Mouse (Mus musculus): ENCODE results near the gene Hs2st1. TPM values are rescaled to one million over a fixed set of nuclear protein-coding genes. Genes with fewer than 3 reads are reported as not detected.

Gene Hs2st1
- total RNA-seq, 2 experiments from 2014 or later: 7.5 to 13.2 TPM

DNA sequence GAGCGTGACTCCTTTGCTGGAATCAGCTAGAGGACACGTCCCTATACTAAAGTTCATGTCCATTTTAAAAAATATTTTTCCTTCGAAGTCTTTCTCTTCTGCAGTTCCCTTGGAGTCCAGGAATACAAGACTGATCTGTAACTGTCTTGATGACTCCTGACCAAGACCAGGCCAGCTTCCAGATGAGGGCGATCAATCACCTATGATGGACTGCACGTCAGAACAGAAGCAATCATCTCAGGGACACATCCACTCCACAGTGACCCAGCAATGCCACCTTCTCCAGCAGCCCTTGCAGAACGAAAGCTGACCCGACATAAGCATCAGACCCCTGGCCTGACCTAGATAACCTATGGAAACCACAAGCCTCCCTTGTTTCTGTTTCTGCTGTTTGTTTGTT is 54.7 kb downstream of the Hs2st1 start:
- ATAC-seq (replicated peaks; ENCODE audit: low FRiP score, poor library complexity, severe bottlenecking): no peak

DNA sequence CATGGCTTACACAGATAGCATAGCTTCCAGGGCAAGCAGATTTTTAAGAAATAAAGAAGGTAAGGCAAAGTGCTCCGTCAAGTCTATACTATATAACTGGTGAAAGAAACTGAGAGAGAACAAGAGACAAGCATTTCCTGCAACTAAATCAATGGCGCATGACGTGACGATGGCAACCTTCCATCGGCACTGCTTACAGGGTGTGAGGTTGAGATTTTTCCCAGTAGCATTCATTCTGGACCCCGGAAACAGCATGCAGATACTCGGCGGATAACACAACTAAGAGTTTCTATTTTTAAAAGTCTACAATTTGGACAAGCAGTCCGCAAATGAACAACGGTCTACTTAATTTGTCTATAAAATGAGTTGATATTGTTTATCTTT is 55.9 kb downstream of the Hs2st1 start:
- no peak for ATAC-seq (replicated peaks; ENCODE audit: low FRiP score, poor library complexity, severe bottlenecking)

DNA sequence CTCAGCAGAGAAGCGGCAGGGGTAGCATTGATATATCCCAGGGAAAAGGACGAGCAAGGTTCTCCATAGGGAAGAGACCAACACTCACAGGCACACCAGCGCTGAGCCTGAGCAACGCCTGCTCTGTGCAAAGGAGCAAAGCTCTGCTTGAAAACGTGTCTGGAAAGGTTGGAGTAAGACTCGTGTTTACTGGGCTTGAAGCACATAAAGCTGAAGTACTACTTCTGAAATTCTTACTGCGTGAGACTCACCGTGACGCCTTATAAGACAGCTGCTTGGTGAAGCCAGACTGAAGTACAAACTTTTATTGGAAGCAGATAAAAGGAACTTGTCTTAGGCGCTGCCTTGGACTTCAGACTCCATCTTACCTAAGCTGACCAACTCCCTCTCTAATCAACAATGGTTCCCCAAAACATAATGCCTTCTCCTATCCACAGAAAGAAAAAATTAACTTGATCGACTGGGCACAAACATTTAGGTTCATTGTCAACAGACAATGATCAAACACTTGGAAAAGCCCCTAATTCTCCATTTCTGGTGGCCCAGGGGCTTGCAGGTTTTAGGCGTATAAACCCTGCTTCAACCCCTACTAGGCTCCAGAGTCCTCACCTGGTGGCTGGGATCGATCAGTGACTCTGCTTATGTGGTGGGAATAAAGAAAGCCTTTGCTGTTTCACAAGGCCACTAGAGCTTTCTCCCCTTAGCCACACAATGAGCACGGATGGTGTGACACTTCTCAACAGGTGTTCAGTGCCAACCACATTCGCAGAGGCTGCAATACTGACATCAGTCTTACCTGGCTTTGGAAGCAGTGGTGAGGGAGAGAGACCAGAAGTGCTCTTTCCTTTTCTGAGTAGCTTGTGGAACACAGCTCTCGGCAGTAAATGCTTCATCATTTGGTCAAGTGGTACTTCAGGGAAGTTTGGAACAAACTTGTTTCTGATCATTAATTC is 56.5 kb downstream of the Hs2st1 start:
- no peak for ATAC-seq (replicated peaks; ENCODE audit: low FRiP score, poor library complexity, severe bottlenecking)

DNA sequence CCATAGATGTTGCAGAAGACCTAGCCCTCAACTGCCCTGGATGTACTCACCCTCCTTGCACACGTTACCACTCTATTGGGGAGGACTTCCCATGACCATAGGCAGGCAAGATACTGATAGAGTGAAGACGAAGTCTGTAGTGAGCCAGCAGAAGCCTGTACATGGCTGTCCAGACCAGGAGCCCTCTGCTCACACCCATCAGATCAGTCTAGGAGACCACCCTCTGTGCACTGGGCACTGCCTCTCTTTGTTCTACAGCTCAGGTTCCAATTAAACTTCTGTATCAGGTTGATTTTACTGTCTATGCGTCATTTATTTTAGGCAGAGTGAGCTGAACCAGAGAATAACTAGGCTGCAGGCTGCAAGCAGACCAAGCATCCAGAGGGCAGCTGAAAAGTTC is 59.3 kb downstream of the Hs2st1 start:
- ATAC-seq (replicated peaks; ENCODE audit: low FRiP score, poor library complexity, severe bottlenecking): no peak

DNA sequence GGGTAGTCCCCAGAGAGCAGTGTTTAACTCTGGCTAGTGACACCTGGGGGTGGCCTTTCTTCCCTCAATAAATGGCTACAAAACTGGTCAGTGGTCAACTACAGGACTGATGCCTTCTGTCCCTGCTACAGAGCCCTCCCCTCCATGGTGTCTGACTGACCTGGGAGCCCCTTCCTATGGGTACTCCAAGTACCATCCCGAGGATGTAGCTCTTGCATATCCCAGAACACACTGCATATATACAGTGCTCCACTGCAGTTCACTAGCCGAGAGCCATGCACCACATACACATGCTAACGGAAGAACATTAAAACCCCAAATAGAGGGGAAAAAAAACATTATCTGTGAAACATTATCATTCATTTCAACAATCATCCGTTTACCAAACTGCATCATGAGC is 61.6 kb downstream of the Hs2st1 start:
- ATAC-seq (replicated peaks; ENCODE audit: low FRiP score, poor library complexity, severe bottlenecking): no peak

DNA sequence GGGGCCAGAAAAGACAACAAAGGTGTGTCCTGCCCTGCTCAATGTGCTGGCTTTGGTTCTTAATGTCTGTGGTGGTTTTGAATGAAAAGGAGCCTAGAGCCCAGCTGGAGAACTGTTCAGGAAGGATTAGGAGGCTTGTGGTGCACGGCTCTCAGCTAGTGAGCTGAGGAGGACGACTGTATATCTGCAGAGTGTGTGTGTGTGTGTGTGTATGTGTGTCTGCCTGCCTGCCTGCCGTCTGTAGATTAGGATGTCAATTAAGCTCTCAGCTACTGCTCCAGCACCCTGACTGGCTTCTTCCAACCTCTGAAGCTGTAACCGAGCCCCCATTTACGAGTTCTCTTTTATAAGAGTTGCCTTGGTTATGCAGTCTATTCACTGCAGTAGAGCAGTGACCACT is 62.1 kb downstream of the Hs2st1 start:
- no peak for ATAC-seq (replicated peaks; ENCODE audit: low FRiP score, poor library complexity, severe bottlenecking)

DNA sequence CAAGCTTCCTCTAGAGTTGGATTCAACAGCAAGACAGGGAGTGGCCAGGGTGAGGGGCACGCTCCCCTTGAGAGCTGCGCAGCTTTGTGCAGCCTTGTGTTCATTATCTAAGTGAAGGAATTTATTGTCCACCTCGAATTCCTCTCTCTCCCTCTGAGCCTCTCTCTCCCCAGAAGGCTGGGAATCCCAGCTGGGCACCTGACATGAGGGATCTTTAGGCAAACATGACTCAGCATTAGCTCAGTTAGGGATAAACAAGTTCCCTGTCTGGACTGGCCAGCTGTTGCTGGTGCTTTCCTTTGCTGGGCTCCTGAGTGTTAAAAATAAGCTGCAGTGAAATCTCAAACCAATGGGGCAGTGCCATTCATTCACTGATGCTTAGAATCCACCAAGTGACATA is 63.8 kb downstream of the Hs2st1 start:
- ATAC-seq (replicated peaks; ENCODE audit: low FRiP score, poor library complexity, severe bottlenecking): no peak

DNA sequence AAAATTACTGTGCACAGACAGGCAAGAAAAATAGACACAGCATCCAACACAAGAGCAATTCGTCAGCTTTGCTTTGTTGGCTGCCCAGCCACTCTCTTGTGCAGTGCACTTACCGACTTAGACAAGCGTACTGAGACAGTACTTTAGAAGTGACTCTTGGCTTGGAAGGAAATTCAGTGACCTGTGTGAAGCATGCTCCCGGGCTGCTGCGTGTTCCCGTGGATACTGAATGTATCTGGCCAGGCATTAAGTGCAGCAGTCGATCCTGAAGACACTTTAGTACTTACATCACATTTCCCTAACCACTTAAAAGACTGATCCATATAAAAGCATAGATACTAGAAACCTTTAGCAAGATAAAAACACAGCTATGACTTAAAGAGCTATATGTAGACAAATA is 68.1 kb downstream of the Hs2st1 start:
- no peak for ATAC-seq (replicated peaks; ENCODE audit: low FRiP score, poor library complexity, severe bottlenecking)

DNA sequence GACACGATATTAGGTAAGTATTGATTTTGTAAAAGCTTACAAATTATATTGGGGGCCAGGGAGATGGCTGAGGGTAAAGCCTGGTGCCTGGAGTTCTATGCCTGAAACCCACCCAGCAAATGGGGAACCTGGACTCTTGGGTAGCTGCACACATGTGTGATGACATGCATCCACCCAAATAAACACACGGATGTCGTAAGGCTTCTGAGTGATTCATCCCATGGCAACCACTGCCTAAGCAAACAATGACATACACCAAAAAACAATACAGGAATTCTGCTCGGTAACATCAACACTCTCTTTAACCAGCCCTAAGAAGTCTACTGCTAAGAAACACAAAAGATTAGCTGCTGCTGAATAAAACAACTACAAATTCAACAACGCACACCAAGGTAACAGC is 73.2 kb downstream of the Hs2st1 start:
- ATAC-seq (replicated peaks; ENCODE audit: low FRiP score, poor library complexity, severe bottlenecking): no peak

DNA sequence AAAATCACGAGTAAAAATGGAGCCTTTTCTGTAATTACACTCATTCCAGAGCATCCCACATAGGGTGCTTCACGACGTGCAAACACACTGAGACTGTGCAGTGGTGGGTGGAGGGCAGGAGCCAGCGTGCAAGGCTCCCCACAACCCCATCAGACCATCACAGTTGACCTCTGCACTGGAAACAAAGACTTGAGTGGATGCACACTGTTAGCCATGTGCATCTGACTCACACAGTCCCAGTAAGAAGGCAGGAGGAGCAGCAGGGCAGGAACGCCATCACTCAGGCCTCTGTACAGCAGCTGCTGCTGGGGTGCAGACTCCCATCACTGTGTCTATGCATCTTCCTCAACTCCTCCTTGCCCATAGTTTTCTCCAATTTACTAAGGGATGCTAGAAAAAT is 75.1 kb downstream of the Hs2st1 start:
- no peak for ATAC-seq (replicated peaks; ENCODE audit: low FRiP score, poor library complexity, severe bottlenecking)

DNA sequence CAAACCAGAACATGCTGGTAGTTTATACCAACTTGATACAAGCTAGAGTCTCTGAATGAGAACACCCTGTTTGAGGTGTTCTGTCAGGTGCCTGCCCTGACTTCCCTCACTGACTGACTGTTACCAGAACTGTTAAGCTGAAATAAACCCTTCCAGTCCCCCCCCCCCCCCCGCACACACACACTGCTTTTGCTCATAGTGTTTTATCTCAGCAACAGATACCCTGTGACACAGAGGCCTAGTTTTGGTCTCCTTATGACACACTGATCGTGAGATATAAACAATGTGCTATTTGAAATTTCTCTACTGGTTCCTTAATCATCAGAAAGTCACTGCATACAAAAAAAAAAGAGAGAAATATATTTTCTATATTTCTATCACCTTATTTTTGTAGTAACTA is 81.2 kb downstream of the Hs2st1 start:
- no peak for ATAC-seq (replicated peaks; ENCODE audit: low FRiP score, poor library complexity, severe bottlenecking)

DNA sequence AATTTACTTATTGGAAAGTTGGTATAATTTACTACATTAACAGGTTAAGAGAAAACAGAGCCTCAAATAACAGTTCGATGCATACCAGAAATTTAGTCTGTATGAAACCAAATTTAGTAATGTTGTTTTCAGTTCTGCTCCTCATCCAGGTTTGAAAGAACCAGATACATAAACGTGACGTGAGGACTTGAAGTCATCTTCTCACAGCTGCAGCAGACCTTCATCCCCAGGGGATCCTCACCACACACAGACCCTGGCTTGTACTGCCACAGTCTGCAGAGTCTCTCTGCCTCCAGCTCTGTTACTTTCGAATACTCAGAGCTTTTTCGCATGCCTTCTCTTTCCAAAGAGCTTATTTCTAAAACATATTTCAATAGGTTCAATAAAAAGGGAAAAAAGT is 89.4 kb downstream of the Hs2st1 start:
- no peak for ATAC-seq (replicated peaks; ENCODE audit: low FRiP score, poor library complexity, severe bottlenecking)

DNA sequence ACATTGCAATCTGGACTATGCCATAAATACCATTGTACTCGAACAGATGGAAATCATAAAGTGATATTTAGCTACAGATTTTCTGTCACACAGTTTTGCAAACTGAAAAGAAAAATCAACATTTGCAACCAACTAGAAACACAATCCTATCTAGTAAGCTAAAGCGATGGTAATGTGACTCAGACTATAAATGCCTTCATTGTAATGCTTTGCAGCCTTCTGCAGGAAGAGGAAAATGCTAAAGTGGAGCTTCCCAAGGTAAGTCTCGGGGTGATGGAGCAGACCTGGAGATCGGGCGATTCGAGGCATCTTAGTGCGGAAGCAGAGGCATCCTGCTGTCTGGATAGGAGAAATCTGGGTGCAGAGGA is 91.6 kb downstream of the Hs2st1 start:
- ATAC-seq (replicated peaks; ENCODE audit: low FRiP score, poor library complexity, severe bottlenecking): no peak

DNA sequence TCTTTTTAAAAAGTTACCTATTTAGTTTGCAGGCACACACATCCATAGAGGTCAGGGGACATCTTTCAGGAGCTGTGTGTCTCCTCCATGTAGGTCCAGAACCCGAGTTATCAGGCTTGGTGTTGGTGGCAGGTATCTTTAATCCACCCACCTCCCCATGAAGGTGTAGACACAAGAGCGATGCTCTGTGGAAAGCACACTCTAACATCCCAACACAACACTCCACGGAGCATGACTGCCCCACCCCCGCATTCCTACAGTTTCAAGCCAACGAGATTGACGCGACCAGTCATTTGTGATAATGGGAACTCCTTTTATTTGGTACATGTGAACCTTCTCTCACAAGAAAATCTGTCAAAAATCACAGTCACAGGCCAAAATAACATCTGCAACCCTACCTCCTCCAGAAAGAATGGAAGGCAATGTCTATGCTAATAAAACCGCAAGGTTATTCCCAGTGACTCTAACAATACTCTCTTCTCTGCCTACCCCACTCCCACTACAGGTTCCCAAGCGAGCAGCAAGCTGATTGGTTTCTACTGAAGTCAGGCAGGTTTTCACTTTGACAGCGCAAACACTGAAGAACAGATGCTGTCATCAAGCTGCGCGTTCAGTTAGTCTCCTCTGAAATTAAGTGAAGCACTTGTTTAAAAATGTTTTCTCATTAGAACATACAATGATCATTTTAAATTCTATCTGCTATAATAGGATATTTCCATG is 92.1 kb downstream of the Hs2st1 start:
- ATAC-seq (replicated peaks; ENCODE audit: low FRiP score, poor library complexity, severe bottlenecking): no peak

DNA sequence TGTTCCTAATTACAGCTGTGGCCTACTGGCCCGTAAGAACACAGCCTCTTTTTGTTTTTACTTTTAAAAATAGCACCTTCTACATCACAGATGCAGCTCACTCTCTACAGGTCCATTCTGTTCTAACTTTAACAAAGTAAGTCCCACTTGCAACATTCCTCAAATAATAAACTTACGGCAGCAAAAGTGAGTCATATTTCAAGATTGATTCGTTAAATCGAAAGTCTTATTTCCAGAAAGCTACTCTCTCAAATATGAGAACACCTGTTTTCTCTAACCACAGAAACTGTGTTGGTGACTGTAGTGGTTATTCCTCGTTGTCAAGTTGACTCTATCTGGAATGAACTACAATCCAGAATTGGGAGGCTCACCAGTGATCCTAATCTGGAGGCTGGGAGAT is 94.1 kb downstream of the Hs2st1 start:
- ATAC-seq (replicated peaks; ENCODE audit: low FRiP score, poor library complexity, severe bottlenecking): no peak

DNA sequence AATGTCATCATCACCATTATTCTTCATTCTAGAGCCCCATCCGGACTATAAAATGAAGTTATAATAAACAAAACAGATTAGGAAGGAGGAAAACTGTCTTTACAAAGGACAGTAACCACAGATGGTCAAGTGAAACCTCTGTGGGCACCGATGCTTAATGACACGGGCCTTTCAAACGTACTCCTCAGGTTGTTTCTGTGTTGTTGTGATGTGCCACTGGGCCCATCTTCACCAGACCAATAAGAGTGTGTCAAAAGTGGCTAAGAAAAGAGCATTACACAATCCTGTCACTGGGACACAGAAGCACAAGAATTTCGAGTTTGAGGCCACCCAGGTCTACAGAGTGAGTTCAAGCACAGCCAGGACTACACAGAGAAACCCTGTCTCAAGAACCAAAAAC is 95.3 kb downstream of the Hs2st1 start:
- no peak for ATAC-seq (replicated peaks; ENCODE audit: low FRiP score, poor library complexity, severe bottlenecking)

DNA sequence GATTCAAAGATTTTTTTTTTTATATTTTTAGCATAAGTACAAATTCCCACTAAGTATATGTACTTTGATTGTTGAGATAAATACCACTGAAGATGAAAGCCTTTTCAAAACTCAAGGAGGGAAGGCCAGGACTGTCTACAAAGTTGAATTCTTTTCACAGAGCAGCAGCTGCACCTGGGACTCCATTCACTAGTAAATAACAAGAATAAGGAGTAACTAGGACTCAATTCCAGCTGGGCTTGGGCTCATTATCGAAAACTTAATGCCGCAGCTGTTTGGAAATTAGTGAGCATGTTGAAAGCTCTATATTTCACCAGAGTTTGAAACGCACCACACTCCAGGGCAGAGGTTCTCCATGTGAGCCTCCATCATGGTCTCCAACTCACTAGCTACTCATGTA is 98.0 kb downstream of the Hs2st1 start:
- no peak for ATAC-seq (replicated peaks; ENCODE audit: low FRiP score, poor library complexity, severe bottlenecking)

DNA sequence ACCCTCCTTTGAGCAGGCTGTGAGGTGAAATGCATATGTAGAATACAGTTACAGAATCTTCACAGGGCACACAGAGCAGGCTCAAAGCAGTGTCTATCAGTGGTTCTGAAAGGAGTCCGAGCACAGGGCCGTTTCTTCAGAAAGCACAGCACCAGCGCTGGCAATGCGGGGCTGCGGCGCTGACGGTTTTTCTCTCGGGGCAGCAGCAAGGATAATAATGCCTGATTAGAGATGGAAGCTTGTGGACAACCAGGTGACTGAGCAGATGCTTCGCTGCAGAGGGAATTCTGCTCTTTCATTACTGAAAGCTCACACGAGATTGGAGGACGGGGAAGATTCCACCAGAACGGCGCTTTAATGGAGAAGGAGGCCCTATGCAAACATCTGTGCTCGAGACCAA is 99.1 kb downstream of the Hs2st1 start:
- no peak for ATAC-seq (replicated peaks; ENCODE audit: low FRiP score, poor library complexity, severe bottlenecking)

DNA sequence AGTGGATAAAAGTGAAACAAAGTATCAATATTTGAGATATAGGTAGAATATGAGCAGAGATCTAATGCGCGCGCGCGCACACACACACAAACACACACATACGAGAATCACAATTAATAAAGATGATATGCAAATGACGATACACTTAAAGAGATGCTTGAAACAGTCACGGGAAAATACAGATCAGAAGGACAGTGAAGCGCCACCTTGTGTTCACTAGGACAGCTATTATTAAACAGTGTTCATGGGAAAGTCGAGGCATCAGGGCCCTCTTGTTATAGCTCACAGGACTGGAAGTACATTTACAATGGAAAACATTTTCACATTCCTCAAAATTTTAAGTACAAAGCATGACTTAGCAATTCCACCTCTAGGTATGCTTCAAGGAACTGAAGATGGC is 102.5 kb downstream of the Hs2st1 start:
- no peak for ATAC-seq (replicated peaks; ENCODE audit: low FRiP score, poor library complexity, severe bottlenecking)

DNA sequence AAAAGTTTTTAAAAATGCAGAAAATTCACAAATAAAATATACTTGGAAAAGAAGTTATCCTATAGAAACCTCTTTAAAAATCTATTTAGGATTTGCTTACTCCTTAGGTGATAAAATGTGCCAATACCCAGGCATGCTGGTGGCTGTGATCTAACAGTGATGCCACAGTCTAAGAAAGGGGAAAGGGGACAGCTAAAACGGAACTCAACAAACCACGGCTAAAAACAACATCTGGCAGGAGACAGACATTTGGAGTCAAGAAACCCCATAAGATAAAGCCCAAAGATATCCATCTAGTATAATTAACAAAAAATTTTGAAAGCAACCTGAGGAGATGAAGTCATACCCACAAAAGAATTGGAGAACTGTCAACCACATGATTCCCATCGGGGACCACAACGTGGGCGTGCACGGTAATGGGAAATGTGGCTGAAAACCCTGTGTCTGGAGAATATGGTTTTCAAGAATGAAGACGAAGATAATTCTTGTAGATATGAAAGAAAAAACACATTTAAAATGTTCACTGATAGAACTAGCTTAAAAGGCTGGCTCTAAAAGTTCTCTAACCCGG is 103.8 kb downstream of the Hs2st1 start:
- no peak for ATAC-seq (replicated peaks; ENCODE audit: low FRiP score, poor library complexity, severe bottlenecking)

DNA sequence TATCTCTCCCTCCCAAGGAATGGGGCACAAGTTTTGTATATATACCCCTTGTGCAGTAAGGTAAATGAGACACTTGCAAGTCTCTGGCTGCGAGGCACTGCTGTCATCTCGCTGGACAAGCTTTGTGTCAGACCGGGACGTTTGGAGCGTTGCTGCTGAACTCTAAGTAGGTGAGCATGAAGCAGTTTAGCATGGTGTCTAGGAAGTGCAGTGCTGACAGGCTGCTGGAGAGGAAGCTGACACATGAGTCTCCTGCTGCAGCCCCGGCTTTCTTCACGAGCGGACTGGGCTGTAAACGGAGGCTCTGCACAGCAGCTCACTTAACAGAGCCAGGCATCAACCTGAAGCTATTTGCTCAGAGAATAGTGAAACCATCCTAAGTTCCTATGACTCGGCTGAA is 107.3 kb downstream of the Hs2st1 start:
- no peak for ATAC-seq (replicated peaks; ENCODE audit: low FRiP score, poor library complexity, severe bottlenecking)

All from erythroid progenitor cell, adult 5-6 weeks (primary cell).